Mouse (Mus musculus) ovary, postnatal 14 days (tissue): ENCODE measurements around the gene Nr2f2.

Source experiments
- DNase-seq: peaks from one replicate; pipeline ENCODE4 v3.0.0; 2022; ENCODE audit warnings: low spot score

The Nr2f2 gene

GRCm38 (mm10) chr7:70350781-70351551 is 15.6 kb downstream of the Nr2f2 start:
- DNase-seq = no peak

GRCm38 (mm10) chr7:70349981-70350670 is 16.4 kb downstream of the Nr2f2 start:
- DNase-seq = no peak

GRCm38 (mm10) chr7:70348977-70349615 is 17.4 kb downstream of the Nr2f2 start:
- DNase-seq = no peak

- DNase-seq = no peak
Observed at GRCm38 (mm10) chr7:70348064-70348976, 18.2 kb downstream of the Nr2f2 start.

- DNase-seq = no peak
Observed at GRCm38 (mm10) chr7:70347618-70347958, 18.9 kb downstream of the Nr2f2 start.

- no peak for DNase-seq
Observed at GRCm38 (mm10) chr7:70346951-70347617, 19.5 kb downstream of the Nr2f2 start.

- DNase-seq = no peak
Observed at GRCm38 (mm10) chr7:70346010-70346536, 20.5 kb downstream of the Nr2f2 start.

- no peak for DNase-seq
Observed at GRCm38 (mm10) chr7:70343426-70343825, 23.1 kb downstream of the Nr2f2 start.

GRCm38 (mm10) chr7:70342771-70343170 is 23.8 kb downstream of the Nr2f2 start:
- no peak for DNase-seq

- DNase-seq = no peak
Observed at GRCm38 (mm10) chr7:70342076-70342475, 24.5 kb downstream of the Nr2f2 start.

GRCm38 (mm10) chr7:70339998-70340630 is 26.4 kb downstream of the Nr2f2 start:
- DNase-seq = no peak

- no peak for DNase-seq
Observed at GRCm38 (mm10) chr7:70338265-70338640, 28.3 kb downstream of the Nr2f2 start.

GRCm38 (mm10) chr7:70337581-70338264 is 28.8 kb downstream of the Nr2f2 start:
- DNase-seq = peak; percentile 41

GRCm38 (mm10) chr7:70336571-70337240 is 29.8 kb downstream of the Nr2f2 start:
- peak; percentile 15 for DNase-seq

GRCm38 (mm10) chr7:70336126-70336525 is 30.4 kb downstream of the Nr2f2 start:
- DNase-seq = no peak

- DNase-seq = no peak
Observed at GRCm38 (mm10) chr7:70335411-70335810, 31.1 kb downstream of the Nr2f2 start.

- peak; percentile 88 for DNase-seq
Observed at GRCm38 (mm10) chr7:70334836-70335235, 31.7 kb downstream of the Nr2f2 start.

GRCm38 (mm10) chr7:70333851-70334250 is 32.7 kb downstream of the Nr2f2 start:
- no peak for DNase-seq

- no peak for DNase-seq
Observed at GRCm38 (mm10) chr7:70332926-70333664, 33.4 kb downstream of the Nr2f2 start.
